Mouse (Mus musculus): ENCODE results near the gene Creb3. TPM values are rescaled to one million over a fixed set of nuclear protein-coding genes. Genes with fewer than 3 reads are reported as not detected.

The Creb3 gene
- polyA plus RNA-seq, 1 experiment from 2014 or later, result 53.3 TPM

DNA sequence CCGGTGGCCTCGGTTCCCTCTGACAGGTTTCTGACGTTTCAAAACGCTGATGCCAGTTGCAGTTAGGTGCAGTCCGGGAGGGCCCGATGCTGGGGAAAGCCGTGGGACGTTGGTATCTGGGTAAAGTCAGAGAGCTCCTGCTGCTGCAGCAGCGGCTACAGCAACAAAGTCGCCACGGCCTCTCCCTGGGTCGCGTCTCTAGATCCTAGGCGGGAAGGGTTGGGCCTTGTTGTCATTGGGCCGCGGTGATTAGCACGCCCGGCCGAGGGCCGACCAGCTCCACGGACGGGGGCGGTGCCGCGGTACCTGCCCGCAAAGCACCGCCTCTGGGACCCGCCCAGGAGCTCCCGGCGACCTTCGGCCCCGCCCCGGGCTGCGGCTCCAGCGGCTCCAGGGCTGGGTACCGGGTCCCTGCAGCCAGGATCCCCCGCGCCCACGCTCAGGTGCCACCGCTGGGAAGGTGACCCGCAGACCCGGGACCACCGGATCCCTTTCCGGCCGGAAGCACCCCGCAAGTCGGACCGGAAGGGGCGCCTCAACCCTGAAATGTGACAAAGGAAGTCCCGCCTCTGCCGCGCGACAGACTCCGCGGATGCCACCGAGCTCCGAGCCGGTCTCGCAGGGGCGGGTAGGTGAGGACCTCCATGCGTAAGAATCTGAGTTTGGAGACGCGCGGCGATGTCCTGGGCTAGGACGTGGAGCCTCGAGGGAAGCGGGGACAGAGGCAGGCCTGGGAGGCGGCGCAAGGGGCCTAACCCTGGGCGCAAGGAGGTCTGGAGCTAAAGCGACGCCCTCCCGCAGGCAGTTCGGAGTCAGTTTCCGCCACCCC is 16.5 kb downstream of the Creb3 start, which contains the start of the genes Rgp1 and Gba2:
TSS of gene Rgp1 (plus strand) at position 340 of the 829 bp plus-strand sequence.
TSS of gene Gba2 (minus strand) at position 498 of the 829 bp plus-strand sequence.
- no peaks in the 10 kb centered on the region for H3K9me3 ChIP-seq
- H3K27ac ChIP-seq, result peak within 1 kb of the TSS; percentile 96
- H3K4me3 ChIP-seq, result peak within 1 kb of the TSS; percentile 93
- peaks cover 46% of the 10 kb centered on the region for H3K4me1 ChIP-seq (replicated peaks)
- WGBS, result under 1% methylated on average over 76 of the region's 76 CpGs
- H3K36me3 ChIP-seq, result peaks cover 52% of the 10 kb centered on the region
- peak; percentile 88 for DNase-seq (ENCODE audit: low spot score)
- H3K27me3 ChIP-seq (ENCODE audit: insufficient read depth, poor library complexity, severe bottlenecking), result no peaks in the 10 kb centered on the region

DNA sequence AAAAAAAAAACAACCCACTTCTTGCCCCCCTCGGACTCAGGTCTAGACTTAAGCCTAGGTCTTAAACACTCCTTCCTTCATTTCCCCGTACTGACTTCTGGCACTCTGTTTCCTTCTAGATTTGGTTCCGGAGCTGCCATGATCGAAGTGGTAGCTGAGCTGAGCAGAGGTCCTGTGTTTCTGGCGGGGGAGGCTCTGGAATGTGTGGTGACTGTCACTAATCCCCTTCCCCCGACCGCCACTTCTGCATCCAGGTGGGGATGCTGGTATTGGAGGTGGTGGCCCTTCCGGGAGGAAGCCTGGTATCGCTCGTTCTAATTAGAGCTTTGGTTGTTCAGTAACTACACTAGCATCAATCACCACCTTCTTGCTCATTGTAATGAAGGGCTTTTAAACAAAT is 17.1 kb downstream of the Creb3 start:
- peak overlapping the region; percentile 96 for H3K27ac ChIP-seq
- peaks cover 52% of the 10 kb centered on the region for H3K36me3 ChIP-seq

DNA sequence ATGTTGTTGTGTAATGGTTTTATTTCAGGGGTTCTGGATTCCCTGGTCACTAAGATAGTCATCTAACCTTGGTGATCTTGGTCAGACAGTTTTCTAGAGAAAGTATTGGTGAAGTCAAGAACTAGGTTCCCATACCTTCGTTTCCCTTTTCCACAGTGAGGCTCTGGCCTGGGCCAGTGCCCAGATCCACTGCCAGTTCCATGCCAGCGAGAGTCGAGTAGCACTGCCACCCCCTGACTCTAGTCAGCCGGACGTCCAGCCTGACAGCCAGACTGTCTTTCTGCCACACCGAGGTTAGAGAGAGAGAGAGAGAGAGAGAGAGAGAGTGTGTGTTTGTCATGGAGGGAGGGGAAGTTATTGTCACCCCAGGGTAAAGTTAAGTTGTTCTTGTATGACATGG is 17.6 kb downstream of the Creb3 start:
- H3K9me3 ChIP-seq, result no peaks in the 10 kb centered on the region
- 81% methylated on average over 6 of the region's 6 CpGs for WGBS
- no peaks in the 10 kb centered on the region for H3K27me3 ChIP-seq (ENCODE audit: insufficient read depth, poor library complexity, severe bottlenecking)
- peaks cover 54% of the 10 kb centered on the region for H3K36me3 ChIP-seq
- peaks cover 54% of the 10 kb centered on the region for H3K4me1 ChIP-seq (replicated peaks)
- H3K4me3 ChIP-seq, result peak overlapping the region; percentile 93
- no peak for DNase-seq (ENCODE audit: low spot score)
- no peak overlapping the region for H3K27ac ChIP-seq

More for the DNA sequence above, 17.1 kb downstream of the Creb3 start:
- no peak for DNase-seq (ENCODE audit: low spot score)
- WGBS, result 12% methylated on average over 10 of the region's 10 CpGs
- peaks cover 49% of the 10 kb centered on the region for H3K4me1 ChIP-seq (replicated peaks)
- no peaks in the 10 kb centered on the region for H3K9me3 ChIP-seq
- peak overlapping the region; percentile 93 for H3K4me3 ChIP-seq
- H3K27me3 ChIP-seq (ENCODE audit: insufficient read depth, poor library complexity, severe bottlenecking), result no peaks in the 10 kb centered on the region

DNA sequence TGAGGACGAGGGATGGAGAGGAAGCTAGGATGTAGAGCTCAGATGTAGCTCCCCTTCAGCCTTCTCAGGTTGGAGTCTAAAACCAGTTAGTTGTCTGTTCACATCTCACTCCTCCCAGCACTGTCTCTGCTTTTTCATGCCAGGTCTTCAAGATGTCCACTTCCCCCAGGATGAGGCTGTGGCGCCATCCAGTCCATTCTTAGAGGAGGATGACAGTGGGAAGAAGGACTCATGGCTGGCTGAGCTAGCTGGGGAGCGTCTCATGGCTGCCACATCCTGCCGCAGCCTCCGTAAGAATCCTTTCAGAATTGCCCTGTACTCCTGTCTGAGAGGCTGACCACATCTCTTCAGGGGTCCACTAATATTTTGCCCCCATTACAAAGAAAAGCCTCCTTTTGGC is 18.6 kb downstream of the Creb3 start:
- no peak overlapping the region for H3K4me3 ChIP-seq
- no peaks in the 10 kb centered on the region for H3K9me3 ChIP-seq
- 93% methylated on average over 5 of the region's 5 CpGs for WGBS
- peaks cover 58% of the 10 kb centered on the region for H3K36me3 ChIP-seq
- no peak for DNase-seq (ENCODE audit: low spot score)
- H3K27me3 ChIP-seq (ENCODE audit: insufficient read depth, poor library complexity, severe bottlenecking), result no peaks in the 10 kb centered on the region
- no peak overlapping the region for H3K27ac ChIP-seq
- H3K4me1 ChIP-seq (replicated peaks), result peaks cover 54% of the 10 kb centered on the region

DNA sequence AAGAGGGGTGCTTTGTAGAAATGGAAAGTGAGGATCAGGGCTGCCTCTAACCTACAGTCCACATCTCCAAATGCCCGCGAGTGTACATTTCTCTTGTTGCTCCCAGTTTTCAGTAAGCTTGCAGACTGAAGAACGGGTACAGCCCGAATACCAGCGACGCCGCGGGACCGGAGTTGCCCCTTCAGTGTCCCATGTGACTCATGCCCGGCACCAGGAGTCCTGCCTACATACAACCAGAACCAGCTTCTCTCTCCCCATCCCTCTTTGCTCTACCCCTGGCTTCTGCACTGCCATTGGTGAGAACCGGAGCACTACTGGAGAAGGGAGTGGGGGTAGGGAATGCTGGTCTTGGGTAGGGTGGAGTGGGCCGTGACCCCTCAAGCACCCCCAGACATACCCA is 19.2 kb downstream of the Creb3 start:
- Histone ChIP-seq H3K4me3 (no peak overlapping the region), H3K36me3 (peaks cover 57% of the 10 kb centered on the region), H3K27me3 (ENCODE audit: insufficient read depth, poor library complexity, severe bottlenecking) (no peaks in the 10 kb centered on the region), H3K27ac (no peak overlapping the region), H3K4me1 (replicated peaks) (peaks cover 54% of the 10 kb centered on the region), H3K9me3 (no peaks in the 10 kb centered on the region)
- DNase-seq (ENCODE audit: low spot score), result no peak
- WGBS, result 97% methylated on average over 12 of the region's 12 CpGs

DNA sequence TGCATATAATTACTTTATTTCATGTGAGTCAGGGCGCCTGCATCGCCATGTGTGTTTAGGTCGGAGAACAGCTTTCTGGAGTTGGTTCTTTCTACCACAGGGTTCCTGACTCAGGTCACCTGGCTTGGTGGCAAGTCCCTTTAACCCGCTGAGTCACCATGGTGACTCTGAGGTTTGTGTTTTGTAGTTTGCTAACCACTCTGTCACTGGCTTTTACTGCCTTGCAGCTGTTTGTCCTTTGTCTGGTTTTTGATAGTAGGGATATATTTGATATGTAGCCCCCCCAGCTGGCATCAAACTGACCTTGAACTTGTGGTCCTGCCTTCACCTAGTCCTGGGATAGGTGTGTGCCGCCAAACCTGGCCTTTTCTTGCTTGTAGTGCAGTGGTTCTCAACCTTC is 20.1 kb downstream of the Creb3 start:
- H3K27ac ChIP-seq, result no peak overlapping the region
- no peaks in the 10 kb centered on the region for H3K9me3 ChIP-seq
- no peak overlapping the region for H3K4me3 ChIP-seq
- peaks cover 48% of the 10 kb centered on the region for H3K4me1 ChIP-seq (replicated peaks)
- no peak for DNase-seq (ENCODE audit: low spot score)
- H3K27me3 ChIP-seq (ENCODE audit: insufficient read depth, poor library complexity, severe bottlenecking), result no peaks in the 10 kb centered on the region
- H3K36me3 ChIP-seq, result peaks cover 51% of the 10 kb centered on the region
- WGBS, result 92% methylated on average over 5 of the region's 5 CpGs

DNA sequence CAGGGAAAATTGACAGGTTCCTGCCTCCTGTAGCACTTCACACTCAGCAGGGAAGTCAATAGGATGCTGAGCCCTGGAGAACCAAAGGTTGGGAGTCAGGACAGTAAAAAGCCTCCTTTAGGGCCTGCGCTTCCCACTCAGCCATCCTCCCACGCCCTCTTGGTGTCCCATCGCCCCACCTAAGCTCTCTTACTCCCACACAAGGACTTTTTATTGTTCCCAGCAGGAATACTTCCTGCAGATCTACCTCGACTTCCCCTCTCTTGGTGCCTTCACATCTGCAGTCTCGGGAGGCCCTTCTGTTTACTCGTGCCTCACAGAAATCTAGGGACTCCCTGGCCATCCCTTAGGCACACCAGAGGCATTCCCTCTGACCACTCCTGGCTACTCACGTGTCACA is 21.3 kb downstream of the Creb3 start:
- Histone ChIP-seq H3K9me3 (no peaks in the 10 kb centered on the region), H3K27ac (no peak overlapping the region), H3K27me3 (ENCODE audit: insufficient read depth, poor library complexity, severe bottlenecking) (no peaks in the 10 kb centered on the region), H3K4me1 (replicated peaks) (peaks cover 39% of the 10 kb centered on the region), H3K4me3 (no peak overlapping the region), H3K36me3 (peaks cover 51% of the 10 kb centered on the region)
- WGBS, result 68% methylated on average over 7 of the region's 7 CpGs
- DNase-seq (ENCODE audit: low spot score), result no peak

DNA sequence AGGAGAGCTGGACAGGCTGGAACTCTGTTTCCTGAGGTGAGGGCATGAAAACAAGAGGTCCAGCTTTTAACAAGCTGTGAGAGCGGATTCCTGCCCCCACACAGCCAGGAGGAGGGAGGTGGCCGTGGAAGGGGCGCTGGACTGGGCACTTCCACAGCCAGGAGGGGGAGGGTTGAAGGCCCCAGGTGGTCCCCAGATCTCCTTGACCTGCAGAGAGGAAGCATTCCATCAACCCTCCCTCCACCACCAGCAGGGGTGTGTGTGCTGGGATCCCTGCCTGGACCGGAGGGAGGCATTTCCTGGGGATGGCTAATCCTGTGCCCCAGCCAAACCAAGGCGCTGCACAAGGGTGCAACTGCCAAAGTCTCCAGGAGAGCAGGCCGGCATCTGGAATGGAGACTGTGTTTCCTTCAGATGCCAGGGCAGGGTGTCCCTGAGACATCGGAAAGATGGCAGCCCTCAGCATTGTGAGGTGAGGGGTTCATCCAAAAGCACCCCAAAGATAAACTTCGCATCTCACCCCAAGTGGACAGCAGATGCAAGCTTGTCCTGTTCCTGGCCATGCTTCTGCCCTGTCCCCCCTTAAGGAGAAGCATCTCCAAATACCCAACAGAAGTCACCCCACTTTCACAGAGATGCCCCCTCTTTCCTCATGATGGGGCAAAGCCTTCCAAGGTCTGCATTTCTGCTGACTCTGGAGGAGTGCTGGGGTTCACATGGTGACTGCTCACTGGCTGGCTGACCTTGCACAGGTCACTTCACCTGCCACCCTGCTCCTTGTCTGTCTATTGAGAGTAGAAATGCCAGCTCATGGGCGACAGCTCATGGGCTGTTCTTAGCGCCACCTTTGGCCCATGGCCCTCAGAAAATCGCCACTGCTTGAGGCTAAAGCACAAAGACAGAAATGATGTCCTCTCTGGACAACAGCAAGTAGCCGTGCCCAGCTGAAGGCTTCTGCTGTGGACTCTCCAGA is 22.6 kb downstream of the Creb3 start, which contains the start of gene Msmp:
TSS of gene Msmp (minus strand) at position 51 of the 973 bp plus-strand sequence.
- peaks cover 32% of the 10 kb centered on the region for H3K4me1 ChIP-seq (replicated peaks)

DNA sequence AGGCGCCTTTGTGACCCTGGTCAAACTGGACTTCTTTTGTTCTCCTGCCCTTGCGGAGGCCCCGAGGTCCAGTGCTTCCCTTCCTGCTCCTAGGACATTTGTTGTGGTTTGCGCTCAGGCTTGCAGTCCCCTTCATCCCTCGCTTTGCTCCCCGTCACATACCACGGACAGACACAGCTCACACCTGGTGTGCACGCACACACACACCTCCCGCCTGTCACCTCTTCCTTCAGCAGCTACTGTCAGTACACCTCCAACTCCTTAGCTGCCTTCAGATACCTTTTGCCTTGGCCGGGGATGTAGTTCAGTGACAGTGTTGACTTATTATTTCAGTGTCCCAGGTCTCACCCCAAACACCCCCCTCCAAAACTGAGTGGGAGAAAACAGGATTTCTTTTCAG is 23.6 kb downstream of the Creb3 start:
- no peak overlapping the region for H3K4me3 ChIP-seq
- H3K9me3 ChIP-seq, result no peaks in the 10 kb centered on the region
- H3K27me3 ChIP-seq (ENCODE audit: insufficient read depth, poor library complexity, severe bottlenecking), result no peaks in the 10 kb centered on the region
- peaks cover 29% of the 10 kb centered on the region for H3K4me1 ChIP-seq (replicated peaks)
- 48% methylated on average over 10 of the region's 10 CpGs for WGBS
- peak overlapping the region; percentile 43; the same call in 1 of the 2 replicates for H3K27ac ChIP-seq
- no peak for DNase-seq (ENCODE audit: low spot score)
- peaks cover 44% of the 10 kb centered on the region for H3K36me3 ChIP-seq

More for the DNA sequence above, 22.6 kb downstream of the Creb3 start, which contains the start of gene Msmp:
- Histone ChIP-seq H3K9me3 (no peaks in the 10 kb centered on the region), H3K27ac (peak within 1 kb of the TSS; percentile 8; the same call in 1 of the 2 replicates), H3K4me3 (no peak within 1 kb of the TSS), H3K36me3 (peaks cover 51% of the 10 kb centered on the region), H3K27me3 (ENCODE audit: insufficient read depth, poor library complexity, severe bottlenecking) (no peaks in the 10 kb centered on the region)
- DNase-seq (ENCODE audit: low spot score), result no peak
- 68% methylated on average over 12 of the region's 12 CpGs for WGBS

DNA sequence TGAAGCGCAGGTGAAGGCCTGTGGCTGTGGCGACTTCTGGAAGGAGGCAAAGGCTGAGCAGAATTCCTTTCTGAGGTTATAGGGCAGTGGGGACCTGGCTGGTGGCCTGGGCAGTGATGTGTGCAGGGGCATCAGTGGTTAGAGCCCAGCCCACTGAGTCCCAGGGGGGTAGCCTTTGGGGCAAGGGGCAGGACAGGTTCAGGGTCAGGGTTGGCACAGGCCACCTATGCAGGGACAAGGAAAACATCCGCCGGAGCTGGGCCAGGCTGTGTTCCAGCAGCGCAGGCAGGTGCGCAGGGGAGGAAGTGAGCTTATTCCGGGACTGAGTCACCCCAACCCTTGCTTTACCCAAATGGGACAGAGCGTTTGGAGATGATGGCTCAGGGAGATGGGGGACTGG is 24.3 kb downstream of the Creb3 start:
- Histone ChIP-seq H3K4me1 (replicated peaks) (peaks cover 29% of the 10 kb centered on the region), H3K27ac (0 out of 2 replicates have a peak overlapping the region, but pooled peaks have one; percentile 3), H3K9me3 (no peaks in the 10 kb centered on the region), H3K36me3 (peaks cover 37% of the 10 kb centered on the region), H3K4me3 (no peak overlapping the region), H3K27me3 (ENCODE audit: insufficient read depth, poor library complexity, severe bottlenecking) (no peaks in the 10 kb centered on the region)
- 75% methylated on average over 8 of the region's 8 CpGs for WGBS
- DNase-seq (ENCODE audit: low spot score), result no peak

DNA sequence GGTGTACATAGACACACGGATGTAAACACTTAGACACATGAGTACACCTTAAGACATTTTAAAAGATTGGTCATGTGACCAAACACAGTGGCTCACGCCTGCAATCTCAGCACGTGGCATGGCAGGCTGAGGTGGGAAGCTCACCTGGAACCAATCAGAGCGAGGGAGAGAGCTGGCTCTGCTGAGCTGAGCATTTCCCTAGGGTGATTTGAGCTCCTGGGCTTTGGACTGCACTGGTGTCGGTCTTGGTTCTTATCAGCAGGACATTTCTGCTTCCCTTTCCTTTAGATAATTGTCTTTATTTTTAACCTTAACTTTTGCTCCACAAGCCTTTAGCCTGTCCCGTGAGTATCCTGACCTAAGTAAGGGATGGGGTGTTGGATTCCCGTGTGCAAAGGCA is 25.5 kb downstream of the Creb3 start:
- Histone ChIP-seq H3K4me3 (no peak overlapping the region), H3K9me3 (no peaks in the 10 kb centered on the region), H3K36me3 (peaks cover 24% of the 10 kb centered on the region), H3K27me3 (ENCODE audit: insufficient read depth, poor library complexity, severe bottlenecking) (no peaks in the 10 kb centered on the region), H3K27ac (no peak overlapping the region), H3K4me1 (replicated peaks) (peaks cover 29% of the 10 kb centered on the region)
- DNase-seq (ENCODE audit: low spot score), result no peak
- WGBS, result 66% methylated on average over 7 of the region's 7 CpGs

DNA sequence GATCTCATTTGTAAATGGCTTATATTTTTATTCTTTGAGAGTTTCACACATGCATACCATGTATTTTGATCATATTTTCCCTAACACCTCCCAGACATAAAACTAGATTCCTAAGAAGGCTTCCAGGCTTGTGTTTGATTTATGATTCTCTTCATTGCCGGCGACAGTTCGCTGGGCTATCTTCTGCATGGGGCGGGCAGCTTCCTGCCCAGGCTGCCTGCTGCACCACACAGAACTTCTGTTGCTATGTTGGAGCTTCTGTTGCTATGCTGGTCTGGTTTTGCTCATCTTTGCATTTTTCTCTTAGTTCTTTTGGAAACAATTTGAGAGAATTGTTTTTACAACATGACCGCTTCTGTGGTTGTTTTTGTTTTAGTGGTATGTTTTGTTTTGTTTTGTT is 29.4 kb downstream of the Creb3 start:
- DNase-seq (ENCODE audit: low spot score), result no peak
- no peaks in the 10 kb centered on the region for H3K27me3 ChIP-seq (ENCODE audit: insufficient read depth, poor library complexity, severe bottlenecking)
- no peak overlapping the region for H3K4me3 ChIP-seq
- 85% methylated on average over 5 of the region's 5 CpGs for WGBS
- H3K27ac ChIP-seq, result no peak overlapping the region
- no peaks in the 10 kb centered on the region for H3K9me3 ChIP-seq
- H3K4me1 ChIP-seq (replicated peaks), result peaks cover 6% of the 10 kb centered on the region
- no peaks in the 10 kb centered on the region for H3K36me3 ChIP-seq
